Mouse (Mus musculus) CH12.LX (cell line): ENCODE data around the gene Specc1l. TPM values are rescaled to one million over a fixed set of nuclear protein-coding genes. Genes with fewer than 3 reads are reported as not detected.

Experiments
- DNase-seq: peaks from one replicate; pipeline ENCODE4 v3.0.0-alpha.2; 2013; ENCODE audit errors: extremely low read depth
- H3K27ac ChIP-seq: 2 replicates; pipeline ENCODE4 v1.5.1; 2012; ENCODE audit warnings: low read depth, mild to moderate bottlenecking, control low read depth, moderate library complexity; ENCODE audit not compliant: insufficient read depth
- H3K27me3 ChIP-seq: replicated peaks from 2 replicates; pipeline ENCODE3; 2012; ENCODE audit warnings: inconsistent platforms
- H3K36me3 ChIP-seq, 2 experiments: replicated peaks in 1 of 2; 2 replicates each; pipeline versions ENCODE3 to v1.6.1; 2012; ENCODE audit warnings: inconsistent platforms in 1 of 2, low read length in 1 of 2, mild to moderate bottlenecking in 1 of 2, mixed read lengths in 1 of 2, moderate library complexity in 1 of 2; ENCODE audit not compliant: control insufficient read depth in 1 of 2, insufficient read depth in 1 of 2
- H3K4me1 ChIP-seq, 2 experiments: 2 replicates each; pipeline ENCODE4 v1.6.1; 2012; ENCODE audit warnings: inconsistent platforms in 1 of 2, moderate library complexity in 1 of 2; ENCODE audit not compliant: insufficient read depth in 2 of 2, control insufficient read depth in 1 of 2
- H3K4me2 ChIP-seq: 2 replicates; pipeline ENCODE4 v1.6.1; 2012; ENCODE audit warnings: low read depth, mild to moderate bottlenecking, control low read depth; ENCODE audit not compliant: poor library complexity, insufficient read depth, severe bottlenecking
- H3K4me3 ChIP-seq, 3 experiments: fragments of 150-350 bp in 1 of 3; sonication (generic) in 1 of 3; replicated peaks in 1 of 3; 2 replicates each; pipeline versions ENCODE3 to v1.5.1; 2011 to 2012; ENCODE audit warnings: low read depth in 2 of 3, low read length in 2 of 3, mild to moderate bottlenecking in 2 of 3, moderate library complexity in 2 of 3, control low read depth in 1 of 3, improper control_type of control experiment in 1 of 3, inconsistent platforms in 1 of 3, mixed read lengths in 1 of 3; ENCODE audit not compliant: poor library complexity in 1 of 3
- H3K79me2 ChIP-seq: replicated peaks from 2 replicates; pipeline ENCODE4 v1.6.1; 2012; ENCODE audit warnings: mild to moderate bottlenecking, moderate library complexity; ENCODE audit not compliant: control insufficient read depth, poor library complexity, insufficient read depth, severe bottlenecking; ENCODE audit errors: extremely low read depth
- H3K9ac ChIP-seq: 2 replicates; pipeline ENCODE4 v1.6.1; 2012; ENCODE audit warnings: low read depth, mild to moderate bottlenecking, control low read depth, moderate library complexity; ENCODE audit not compliant: insufficient read depth
- H3K9me3 ChIP-seq: replicated peaks from 2 replicates; pipeline ENCODE3; 2012; ENCODE audit warnings: low read length, inconsistent platforms, mixed read lengths
- CHD2 ChIP-seq: IDR thresholded peaks from 2 replicates; pipeline ENCODE4 v1.6.1; 2011; ENCODE audit warnings: low read length, improper control_type of control experiment
- E2F4 ChIP-seq: IDR thresholded peaks from 2 replicates; pipeline ENCODE4 v1.6.1; 2011; ENCODE audit warnings: low read depth, low read length, improper control_type of control experiment; ENCODE audit not compliant: insufficient replicate concordance
- ELF1 ChIP-seq: IDR thresholded peaks from 2 replicates; pipeline ENCODE4 v1.6.1; 2014; ENCODE audit warnings: low read depth, mild to moderate bottlenecking, inconsistent platforms, low read length, improper control_type of control experiment
- ETS1 ChIP-seq: conservative IDR thresholded peaks from 2 replicates; pipeline ENCODE4 v1.6.1; 2012; ENCODE audit warnings: low read depth, mild to moderate bottlenecking, inconsistent platforms, low read length, improper control_type of control experiment, moderate library complexity
- HCFC1 ChIP-seq: IDR thresholded peaks from 2 replicates; pipeline ENCODE4 v1.6.1; 2012; ENCODE audit warnings: low read depth, mild to moderate bottlenecking, inconsistent platforms, low read length, improper control_type of control experiment
- IRF4 ChIP-seq: IDR thresholded peaks from 2 replicates; pipeline ENCODE4 v1.6.1; 2014; ENCODE audit warnings: low read depth, mild to moderate bottlenecking, inconsistent platforms, low read length, improper control_type of control experiment
- JUND ChIP-seq: conservative IDR thresholded peaks from 2 replicates; pipeline ENCODE4 v1.6.1; 2011; ENCODE audit warnings: low read depth, low read length, improper control_type of control experiment
- KAT2A ChIP-seq: IDR thresholded peaks from 2 replicates; pipeline ENCODE4 v1.6.1; 2012; ENCODE audit warnings: low read length, improper control_type of control experiment, inconsistent platforms; ENCODE audit not compliant: insufficient replicate concordance
- MAX ChIP-seq: IDR thresholded peaks from 2 replicates; pipeline ENCODE4 v1.6.1; 2011; ENCODE audit warnings: low read length, improper control_type of control experiment
- MEF2A ChIP-seq: IDR thresholded peaks from 2 replicates; pipeline ENCODE4 v1.6.1; 2014; ENCODE audit warnings: low read depth, mild to moderate bottlenecking, inconsistent platforms, low read length, improper control_type of control experiment, borderline replicate concordance
- MXI1 ChIP-seq: IDR thresholded peaks from 2 replicates; pipeline ENCODE4 v1.6.1; 2011; ENCODE audit warnings: mild to moderate bottlenecking, low read depth, low read length, improper control_type of control experiment
- MYC ChIP-seq: IDR thresholded peaks from 2 replicates; pipeline ENCODE4 v1.6.1; 2011; ENCODE audit warnings: low read depth, mild to moderate bottlenecking, improper control_type of control experiment, low read length
- NRF1 ChIP-seq: IDR thresholded peaks from 2 replicates; pipeline ENCODE4 v1.6.1; 2014; ENCODE audit warnings: low read depth, mild to moderate bottlenecking, inconsistent platforms, low read length, improper control_type of control experiment, moderate library complexity
- POLR2A ChIP-seq: IDR thresholded peaks from 2 replicates; pipeline ENCODE4 v1.6.1; 2011; ENCODE audit warnings: low read depth, mild to moderate bottlenecking, improper control_type of control experiment, low read length
- POLR2AphosphoS2 ChIP-seq: IDR thresholded peaks from 2 replicates; pipeline ENCODE4 v1.6.1; 2011; ENCODE audit warnings: low read depth, low read length, improper control_type of control experiment
- SIN3A ChIP-seq: IDR thresholded peaks from 2 replicates; pipeline ENCODE4 v1.6.1; 2012; ENCODE audit warnings: low read length, improper control_type of control experiment, inconsistent platforms
- SMC3 ChIP-seq: IDR thresholded peaks from 2 replicates; pipeline ENCODE4 v1.6.1; 2011; ENCODE audit warnings: low read depth, low read length, improper control_type of control experiment
- TBP ChIP-seq: conservative IDR thresholded peaks from 2 replicates; pipeline ENCODE4 v1.6.1; 2011; ENCODE audit warnings: low read depth, low read length, improper control_type of control experiment
- UBTF ChIP-seq: IDR thresholded peaks from 2 replicates; pipeline ENCODE4 v1.6.1; 2012; ENCODE audit warnings: low read depth, mild to moderate bottlenecking, inconsistent platforms, low read length, improper control_type of control experiment, moderate library complexity
- USF2 ChIP-seq: conservative IDR thresholded peaks from 2 replicates; pipeline ENCODE4 v1.6.1; 2011; ENCODE audit warnings: low read depth, low read length, improper control_type of control experiment
- ZC3H11A ChIP-seq: IDR thresholded peaks from 2 replicates; pipeline ENCODE4 v1.6.1; 2012; ENCODE audit warnings: low read depth, mild to moderate bottlenecking, inconsistent platforms, low read length, improper control_type of control experiment
- ZMIZ1 ChIP-seq: IDR thresholded peaks from 2 replicates; pipeline ENCODE4 v1.6.1; 2012; ENCODE audit warnings: low read depth, mild to moderate bottlenecking, inconsistent platforms, low read length, improper control_type of control experiment
- ZNF384 ChIP-seq: IDR thresholded peaks from 2 replicates; pipeline ENCODE4 v1.6.1; 2012; ENCODE audit warnings: low read depth, low read length, improper control_type of control experiment, inconsistent platforms
- dilution Hi-C: fragments of 300-500 bp; cut with MboI; formaldehyde crosslinking; loops from 2 replicates; pipeline ENCODE4 v1.14.3; 2020; ENCODE audit warnings: low sequenced_read_pairs; ENCODE audit not compliant: extremely low pct_unique_long_range_greater_than_20kb, extremely low pct_ligation_motif_present
- in situ Hi-C: fragments of 300-500 bp; cut with MboI; formaldehyde crosslinking; loops from 3 replicates; pipeline ENCODE4 v1.14.3; 2019; ENCODE audit warnings: low sequenced_read_pairs, low pct_ligation_motif_present, low pct_unique_long_range_greater_than_20kb, mixed read lengths
- polyA plus RNA-seq: library from polyadenylated mRNA; unstranded; fragments of >175 nt; gene quantifications from 2 replicates; pipeline ENCODE4 v1.2.1, GENCODE M21; 2012; ENCODE audit warnings: low read depth; ENCODE audit not compliant: insufficient read length
- total RNA-seq, 2 experiments: library from RNA; depleted of rRNA; stranded (reverse); fragments of 300-350 nt in 1 of 2; fragments of >200 nt in 1 of 2; gene quantifications; 2 replicates each; pipeline ENCODE4 v1.2.3; 2012 to 2014

The Specc1l gene
- total and polyA plus RNA-seq, 3 experiments = 18.6 to 25.1 (median 21.1) TPM

- peaks cover 29 to 72% of the 10 kb centered on the region in 2 experiments for H3K36me3 ChIP-seq
- H3K27me3 ChIP-seq = no peaks in the 10 kb centered on the region
- no peak overlapping the region for H3K4me2 ChIP-seq
- H3K79me2 ChIP-seq = peaks cover 6% of the 10 kb centered on the region
- no peak for DNase-seq
- no peak overlapping the region for H3K9ac ChIP-seq
- in situ Hi-C loops (no loop called here), dilution Hi-C loops (no loop called here)
- no peak overlapping the region for H3K27ac ChIP-seq
- H3K4me1 ChIP-seq = no peaks in the 10 kb centered on the region
- TF ChIP-seq ETS1 (no peak), MXI1 (no peak), E2F4 (no peak), MAX (no peak), CHD2 (no peak), SIN3A (no peak), USF2 (no peak), NRF1 (no peak), KAT2A (no peak), ZC3H11A (no peak), JUND (no peak), HCFC1 (no peak), TBP (no peak), POLR2AphosphoS2 (no peak)
- no peaks in the 10 kb centered on the region for H3K9me3 ChIP-seq
- no peak overlapping the region for H3K4me3 ChIP-seq
Observed at GRCm38 (mm10) chr10:75237166-75237565, 25.3 kb downstream of the Specc1l start.

GRCm38 (mm10) chr10:75240583-75241250 lies 28.8 kb downstream of the Specc1l start:
- Histone ChIP-seq H3K4me1 (no peaks in the 10 kb centered on the region), H3K79me2 (peaks cover 2% of the 10 kb centered on the region; the same call in 1 of the 2 replicates), H3K9me3 (no peaks in the 10 kb centered on the region), H3K27ac (no peak overlapping the region), H3K9ac (no peak overlapping the region), H3K27me3 (no peaks in the 10 kb centered on the region), H3K4me2 (no peak overlapping the region), H3K4me3 (no peak overlapping the region)
- in situ Hi-C loops (no loop called here), dilution Hi-C loops (no loop called here)
- TF ChIP-seq POLR2A = no peak
- TF ChIP-seq ZNF384 = no peak
- TF ChIP-seq IRF4 = no peak
- no peak for TF ChIP-seq POLR2AphosphoS2
- TF ChIP-seq UBTF = no peak
- TF ChIP-seq MYC = no peak
- no peak for TF ChIP-seq SMC3
- TF ChIP-seq ZMIZ1 = no peak
- TF ChIP-seq ZC3H11A = no peak
- no peak for TF ChIP-seq MEF2A
- TF ChIP-seq ELF1 = no peak
- no peak for TF ChIP-seq KAT2A
- no peak for TF ChIP-seq NRF1
- TF ChIP-seq, all 38 proteins: peak for 0
- peaks cover 29 to 81% of the 10 kb centered on the region in 2 experiments for H3K36me3 ChIP-seq
- no peak for DNase-seq
